Mouse (Mus musculus): ENCODE data around the gene Arhgap32. TPM values are rescaled to one million over a fixed set of nuclear protein-coding genes. Genes with fewer than 3 reads are reported as not detected.

Arhgap32 gene
- polyA plus RNA-seq, 1 experiment from 2014 or later: 20.8 TPM

DNA sequence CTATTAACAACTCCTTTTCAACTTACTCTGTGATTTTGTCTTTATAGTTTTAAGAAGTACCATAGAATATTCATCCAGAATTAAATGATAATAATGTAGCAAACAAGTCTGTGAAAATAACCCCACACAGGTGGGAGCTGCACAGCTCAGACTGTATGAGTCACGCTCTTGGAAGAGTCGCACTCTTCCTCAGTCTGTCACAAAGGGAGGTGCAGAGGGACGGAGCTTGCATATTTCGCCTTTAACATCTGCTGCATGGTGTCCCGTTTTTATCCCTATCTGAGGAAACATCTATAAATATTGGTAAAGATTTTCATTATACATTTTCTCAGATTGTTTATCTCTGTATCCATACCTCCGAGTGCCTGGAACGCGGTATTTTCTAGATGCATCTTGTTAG lies 91.2 kb downstream of the Arhgap32 start:
- WGBS: 94% methylated on average over 8 of the region's 8 CpGs
- no peaks in the 10 kb centered on the region for H3K36me3 ChIP-seq (ENCODE audit: control insufficient read depth, insufficient read depth, low read length)
- H3K4me1 ChIP-seq (ENCODE audit: control insufficient read depth, insufficient read depth, low read length): no peaks in the 10 kb centered on the region
- no peaks in the 10 kb centered on the region for H3K9me3 ChIP-seq (ENCODE audit: control insufficient read depth, low read length)
- H3K27me3 ChIP-seq (ENCODE audit: control insufficient read depth, insufficient read depth, low read length): no peaks in the 10 kb centered on the region
- no peak for ATAC-seq (ENCODE audit: low read depth)
- no peak overlapping the region for H3K27ac ChIP-seq (ENCODE audit: low read depth, low read length)
- no peak overlapping the region for H3K9ac ChIP-seq (replicated peaks; ENCODE audit: low read depth, low read length)
- H3K4me2 ChIP-seq (ENCODE audit: low read depth, low read length): no peak overlapping the region
- no peak overlapping the region for H3K4me3 ChIP-seq (ENCODE audit: low read depth, low read length)

DNA sequence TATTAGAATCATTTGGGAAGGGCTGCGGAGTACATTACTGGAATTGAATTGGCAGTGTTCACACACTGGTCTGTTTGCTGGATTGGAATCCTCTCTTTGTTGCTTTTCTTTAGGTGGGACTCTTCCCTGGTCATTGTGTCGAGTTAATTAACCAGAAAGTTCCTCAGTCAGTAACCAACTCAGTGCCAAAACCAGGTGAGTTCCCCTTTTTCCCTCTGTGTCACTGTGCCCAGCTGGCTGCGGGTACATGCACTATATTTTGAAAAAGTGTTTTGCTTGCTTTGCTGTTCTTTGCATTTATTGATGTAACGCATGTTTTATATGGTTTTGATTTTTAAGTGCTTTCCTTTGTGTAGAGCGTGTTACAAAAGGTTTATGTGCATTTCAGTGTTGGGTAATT lies 92.1 kb downstream of the Arhgap32 start:
- Histone ChIP-seq H3K9ac (replicated peaks; ENCODE audit: low read depth, low read length) (no peak overlapping the region), H3K27ac (ENCODE audit: low read depth, low read length) (no peak overlapping the region), H3K4me2 (ENCODE audit: low read depth, low read length) (no peak overlapping the region), H3K27me3 (ENCODE audit: control insufficient read depth, insufficient read depth, low read length) (no peaks in the 10 kb centered on the region), H3K4me1 (ENCODE audit: control insufficient read depth, insufficient read depth, low read length) (no peaks in the 10 kb centered on the region), H3K4me3 (ENCODE audit: low read depth, low read length) (no peak overlapping the region), H3K9me3 (ENCODE audit: control insufficient read depth, low read length) (no peaks in the 10 kb centered on the region), H3K36me3 (ENCODE audit: control insufficient read depth, insufficient read depth, low read length) (no peaks in the 10 kb centered on the region)
- WGBS: 88% methylated on average over 5 of the region's 5 CpGs
- no peak for ATAC-seq (ENCODE audit: low read depth)

DNA sequence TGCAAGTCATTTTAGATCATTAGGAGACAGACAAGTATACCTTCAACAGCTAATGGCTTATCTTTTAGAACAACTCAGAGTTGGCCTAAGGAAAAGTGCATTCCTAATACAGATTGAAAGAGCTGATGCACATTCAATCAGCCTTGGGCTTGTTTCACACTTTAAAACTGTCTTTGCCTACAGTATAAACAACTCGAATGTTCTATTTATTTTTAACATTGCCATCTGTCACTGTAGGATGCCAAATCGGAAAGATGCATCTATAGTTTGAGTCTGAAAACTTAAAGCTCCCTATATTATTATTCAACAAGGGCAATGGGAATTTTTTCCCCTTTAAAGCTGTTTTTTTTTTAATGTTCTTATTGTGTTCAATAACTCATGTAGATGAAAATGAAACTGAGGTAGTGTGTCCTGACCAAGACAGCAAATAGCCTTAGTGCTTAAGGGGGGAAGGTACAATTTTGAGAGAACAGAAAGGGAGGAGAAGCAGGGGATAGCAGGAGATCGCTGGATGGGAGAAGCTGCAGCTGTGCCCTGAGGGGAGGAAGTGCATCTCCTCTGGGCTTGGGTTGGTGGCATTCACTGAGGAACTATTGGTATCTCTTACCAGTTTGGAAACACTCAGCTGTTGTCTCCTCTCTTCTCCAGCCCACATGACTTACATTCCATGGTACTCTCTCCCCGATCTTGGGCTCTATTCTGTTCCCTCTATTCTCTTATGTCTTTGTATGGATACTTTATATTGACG lies 101.1 kb downstream of the Arhgap32 start:
- ATAC-seq (ENCODE audit: low read depth): no peak
- H3K27ac ChIP-seq (ENCODE audit: low read depth, low read length): no peak overlapping the region
- WGBS: 83% methylated on average over 5 of the region's 5 CpGs
- no peaks in the 10 kb centered on the region for H3K27me3 ChIP-seq (ENCODE audit: control insufficient read depth, insufficient read depth, low read length)
- H3K9ac ChIP-seq (replicated peaks; ENCODE audit: low read depth, low read length): no peak overlapping the region
- H3K9me3 ChIP-seq (ENCODE audit: control insufficient read depth, low read length): no peaks in the 10 kb centered on the region
- H3K4me1 ChIP-seq (ENCODE audit: control insufficient read depth, insufficient read depth, low read length): no peaks in the 10 kb centered on the region
- no peak overlapping the region for H3K4me2 ChIP-seq (ENCODE audit: low read depth, low read length)
- H3K36me3 ChIP-seq (ENCODE audit: control insufficient read depth, insufficient read depth, low read length): no peaks in the 10 kb centered on the region
- H3K4me3 ChIP-seq (ENCODE audit: low read depth, low read length): no peak overlapping the region

DNA sequence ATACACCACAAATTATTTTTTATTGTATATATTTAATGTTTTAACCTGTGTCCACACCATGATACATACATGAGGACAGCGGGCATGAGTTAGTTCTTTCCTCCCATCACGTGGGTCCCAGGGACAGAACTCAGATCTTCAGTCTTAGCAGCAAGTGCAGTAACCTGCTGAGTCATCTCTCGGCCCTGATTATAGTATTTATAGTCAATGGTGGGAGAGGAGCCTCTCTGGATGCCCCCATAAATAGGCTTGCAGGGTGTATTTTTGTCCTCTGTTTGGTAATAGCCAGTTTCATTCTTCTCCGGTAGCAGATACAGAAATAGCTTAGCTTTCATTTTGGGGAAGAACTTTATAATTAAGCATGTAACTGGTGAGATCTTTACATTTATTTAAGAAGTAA lies 103.5 kb downstream of the Arhgap32 start:
- WGBS: 79% methylated on average over 4 of the region's 4 CpGs
- Histone ChIP-seq H3K36me3 (ENCODE audit: control insufficient read depth, insufficient read depth, low read length) (no peaks in the 10 kb centered on the region), H3K4me2 (ENCODE audit: low read depth, low read length) (no peak overlapping the region), H3K4me1 (ENCODE audit: control insufficient read depth, insufficient read depth, low read length) (peaks cover 5% of the 10 kb centered on the region; the same call in 1 of the 2 replicates), H3K9me3 (ENCODE audit: control insufficient read depth, low read length) (no peaks in the 10 kb centered on the region), H3K9ac (replicated peaks; ENCODE audit: low read depth, low read length) (no peak overlapping the region), H3K4me3 (ENCODE audit: low read depth, low read length) (no peak overlapping the region), H3K27ac (ENCODE audit: low read depth, low read length) (no peak overlapping the region), H3K27me3 (ENCODE audit: control insufficient read depth, insufficient read depth, low read length) (no peaks in the 10 kb centered on the region)
- ATAC-seq (ENCODE audit: low read depth): no peak

DNA sequence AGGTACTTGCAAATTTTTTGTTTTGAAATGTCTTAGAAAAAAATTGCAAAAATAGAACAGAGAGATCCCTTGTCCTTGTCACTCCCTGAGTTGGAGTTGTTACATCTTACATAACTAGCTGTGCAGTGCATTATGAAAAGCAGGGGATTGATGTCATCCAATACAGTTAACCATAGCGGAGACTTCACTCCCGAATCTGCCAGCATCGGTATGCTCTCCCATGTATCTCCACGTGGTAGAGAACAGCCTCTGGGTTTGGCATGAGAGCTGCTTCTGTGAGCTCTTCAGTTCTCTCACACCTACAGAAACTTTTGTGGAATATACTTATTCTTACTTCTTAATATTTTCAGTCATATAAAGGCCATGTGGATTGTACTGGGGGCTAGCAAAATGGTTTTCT lies 106.2 kb downstream of the Arhgap32 start:
- H3K9ac ChIP-seq (replicated peaks; ENCODE audit: low read depth, low read length): no peak overlapping the region
- H3K27me3 ChIP-seq (ENCODE audit: control insufficient read depth, insufficient read depth, low read length): no peaks in the 10 kb centered on the region
- H3K27ac ChIP-seq (ENCODE audit: low read depth, low read length): no peak overlapping the region
- no peak overlapping the region for H3K4me3 ChIP-seq (ENCODE audit: low read depth, low read length)
- ATAC-seq (ENCODE audit: low read depth): no peak
- peaks cover 5% of the 10 kb centered on the region; the same call in 1 of the 2 replicates for H3K4me1 ChIP-seq (ENCODE audit: control insufficient read depth, insufficient read depth, low read length)
- no peaks in the 10 kb centered on the region for H3K9me3 ChIP-seq (ENCODE audit: control insufficient read depth, low read length)
- H3K4me2 ChIP-seq (ENCODE audit: low read depth, low read length): no peak overlapping the region
- WGBS: 83% methylated on average over 4 of the region's 4 CpGs
- no peaks in the 10 kb centered on the region for H3K36me3 ChIP-seq (ENCODE audit: control insufficient read depth, insufficient read depth, low read length)

DNA sequence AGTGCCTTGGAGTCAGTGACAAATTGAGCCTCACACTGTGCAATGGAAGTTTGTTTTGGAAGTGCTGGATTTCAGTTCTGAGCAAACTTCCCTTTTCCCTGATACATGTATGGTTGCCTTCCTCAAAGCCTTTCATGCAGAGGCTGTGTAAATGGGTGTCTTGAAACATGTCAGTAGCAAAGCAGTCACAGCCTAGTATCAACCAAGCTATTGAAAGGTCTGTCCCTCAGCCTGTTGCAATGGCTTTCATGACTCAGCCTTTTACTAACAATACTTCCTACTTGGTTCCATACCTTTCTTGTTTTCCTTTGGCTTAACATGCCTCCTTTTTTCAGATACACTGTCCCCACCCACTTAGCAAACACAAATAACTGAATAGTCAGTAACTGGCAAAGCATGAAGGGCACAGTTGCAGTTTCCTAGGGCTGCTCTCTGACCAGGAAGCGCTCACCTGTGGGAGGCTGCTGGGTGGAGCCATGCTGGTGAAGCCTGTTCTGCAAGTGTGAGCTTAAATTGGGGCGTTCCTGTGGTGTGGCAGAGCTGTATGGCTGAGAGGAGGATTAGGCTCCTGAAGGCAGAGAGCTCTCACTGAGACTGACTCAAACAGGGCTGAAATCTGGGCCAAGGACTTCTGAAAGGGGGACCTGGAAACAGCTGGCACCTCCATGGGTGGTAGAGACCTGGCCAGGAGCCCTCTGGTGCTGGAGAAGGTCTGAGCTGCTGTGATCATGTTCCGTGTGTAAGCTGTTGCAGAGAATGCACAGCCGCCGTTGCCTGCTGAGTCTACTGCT lies 108.0 kb downstream of the Arhgap32 start:
- Histone ChIP-seq H3K4me1 (ENCODE audit: control insufficient read depth, insufficient read depth, low read length) (peaks cover 5% of the 10 kb centered on the region; the same call in 1 of the 2 replicates), H3K27me3 (ENCODE audit: control insufficient read depth, insufficient read depth, low read length) (no peaks in the 10 kb centered on the region), H3K4me3 (ENCODE audit: low read depth, low read length) (no peak overlapping the region), H3K9me3 (ENCODE audit: control insufficient read depth, low read length) (no peaks in the 10 kb centered on the region), H3K27ac (ENCODE audit: low read depth, low read length) (no peak overlapping the region), H3K9ac (replicated peaks; ENCODE audit: low read depth, low read length) (no peak overlapping the region), H3K4me2 (ENCODE audit: low read depth, low read length) (no peak overlapping the region), H3K36me3 (ENCODE audit: control insufficient read depth, insufficient read depth, low read length) (no peaks in the 10 kb centered on the region)
- WGBS: 49% methylated on average over 5 of the region's 5 CpGs
- ATAC-seq (ENCODE audit: low read depth): no peak

DNA sequence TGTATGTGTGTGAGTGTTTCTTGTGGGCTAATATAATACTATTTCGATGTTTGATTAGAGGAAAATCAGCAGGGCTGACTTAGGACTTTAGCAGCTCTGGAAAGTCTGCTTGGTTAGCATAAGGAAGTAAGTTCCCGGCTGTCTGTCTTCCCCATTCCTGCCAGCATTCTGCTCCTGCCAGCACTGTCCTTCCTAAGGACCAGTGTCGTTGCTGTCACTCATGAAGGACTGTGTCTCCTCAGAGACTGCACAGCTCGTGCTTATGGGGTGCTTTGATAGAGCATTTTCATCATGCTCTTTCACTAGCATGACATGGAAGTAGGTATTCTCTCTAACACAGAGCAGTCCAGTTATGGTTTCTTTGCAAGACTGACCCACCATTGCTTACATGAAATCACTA lies 109.0 kb downstream of the Arhgap32 start:
- Histone ChIP-seq H3K27me3 (ENCODE audit: control insufficient read depth, insufficient read depth, low read length) (no peaks in the 10 kb centered on the region), H3K9me3 (ENCODE audit: control insufficient read depth, low read length) (no peaks in the 10 kb centered on the region), H3K4me1 (ENCODE audit: control insufficient read depth, insufficient read depth, low read length) (peaks cover 5% of the 10 kb centered on the region; the same call in 1 of the 2 replicates), H3K27ac (ENCODE audit: low read depth, low read length) (no peak overlapping the region), H3K36me3 (ENCODE audit: control insufficient read depth, insufficient read depth, low read length) (no peaks in the 10 kb centered on the region), H3K4me2 (ENCODE audit: low read depth, low read length) (no peak overlapping the region), H3K4me3 (ENCODE audit: low read depth, low read length) (no peak overlapping the region), H3K9ac (replicated peaks; ENCODE audit: low read depth, low read length) (no peak overlapping the region)
- WGBS: 75% methylated on average over 4 of the region's 4 CpGs
- no peak for ATAC-seq (ENCODE audit: low read depth)

DNA sequence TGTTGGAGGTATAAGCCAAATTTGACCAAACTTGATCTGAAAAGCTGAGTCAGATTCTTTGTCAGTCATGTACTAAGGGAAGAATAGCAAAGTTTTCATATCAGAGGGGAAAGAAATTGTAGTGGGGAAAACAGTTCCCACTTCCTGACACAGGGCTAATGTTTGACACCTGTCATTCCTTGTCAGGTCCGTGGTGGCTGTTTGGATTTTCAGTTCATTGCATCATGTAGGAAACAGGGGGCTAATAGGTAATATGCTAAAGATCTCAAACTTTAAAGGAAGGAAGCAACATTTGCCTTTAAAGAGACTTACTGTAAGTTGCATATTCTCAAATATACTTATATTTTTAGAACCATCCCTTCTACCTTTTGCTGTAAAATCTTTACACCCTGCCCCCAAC lies 109.6 kb downstream of the Arhgap32 start:
- Histone ChIP-seq H3K9ac (replicated peaks; ENCODE audit: low read depth, low read length) (no peak overlapping the region), H3K27me3 (ENCODE audit: control insufficient read depth, insufficient read depth, low read length) (no peaks in the 10 kb centered on the region), H3K9me3 (ENCODE audit: control insufficient read depth, low read length) (no peaks in the 10 kb centered on the region), H3K27ac (ENCODE audit: low read depth, low read length) (no peak overlapping the region), H3K4me1 (ENCODE audit: control insufficient read depth, insufficient read depth, low read length) (peaks cover 5% of the 10 kb centered on the region; the same call in 1 of the 2 replicates), H3K4me2 (ENCODE audit: low read depth, low read length) (no peak overlapping the region), H3K36me3 (ENCODE audit: control insufficient read depth, insufficient read depth, low read length) (no peaks in the 10 kb centered on the region), H3K4me3 (ENCODE audit: low read depth, low read length) (no peak overlapping the region)
- ATAC-seq (ENCODE audit: low read depth): no peak
- WGBS: 96% methylated on average over 1 of the region's 1 CpGs

DNA sequence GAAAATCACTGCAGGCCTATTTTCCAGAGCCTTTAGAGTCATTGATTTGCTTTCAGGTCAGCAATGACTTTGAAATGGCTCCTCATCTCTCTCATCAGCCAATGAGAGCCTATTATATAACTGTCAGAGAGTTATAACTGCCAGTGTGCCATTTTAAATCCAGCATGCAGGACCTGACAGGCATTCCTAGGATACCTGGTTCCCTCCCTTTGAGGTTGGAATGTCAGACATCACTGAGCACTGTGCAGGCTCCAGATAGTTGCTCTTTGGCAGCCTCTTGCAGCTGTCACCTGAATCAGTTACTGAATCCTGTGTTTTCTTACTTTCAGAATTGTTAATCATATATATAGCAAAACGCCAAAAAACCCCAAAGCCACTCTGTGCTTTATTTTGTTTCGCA lies 111.1 kb downstream of the Arhgap32 start:
- 95% methylated on average over 2 of the region's 2 CpGs for WGBS
- Histone ChIP-seq H3K4me1 (ENCODE audit: control insufficient read depth, insufficient read depth, low read length) (peaks cover 5% of the 10 kb centered on the region; the same call in 1 of the 2 replicates), H3K4me3 (ENCODE audit: low read depth, low read length) (no peak overlapping the region), H3K36me3 (ENCODE audit: control insufficient read depth, insufficient read depth, low read length) (no peaks in the 10 kb centered on the region), H3K27me3 (ENCODE audit: control insufficient read depth, insufficient read depth, low read length) (no peaks in the 10 kb centered on the region), H3K27ac (ENCODE audit: low read depth, low read length) (no peak overlapping the region), H3K9me3 (ENCODE audit: control insufficient read depth, low read length) (no peaks in the 10 kb centered on the region), H3K4me2 (ENCODE audit: low read depth, low read length) (no peak overlapping the region), H3K9ac (replicated peaks; ENCODE audit: low read depth, low read length) (no peak overlapping the region)
- ATAC-seq (ENCODE audit: low read depth): no peak
